Mouse (Mus musculus): ENCODE measurements at regions not wholly inside any gene's neighbourhood (a gene's known extent, or its start where the extent isn't known, plus 50 kb on each side); places are given as distances from the start of the nearest gene placed in this dataset.

DNA sequence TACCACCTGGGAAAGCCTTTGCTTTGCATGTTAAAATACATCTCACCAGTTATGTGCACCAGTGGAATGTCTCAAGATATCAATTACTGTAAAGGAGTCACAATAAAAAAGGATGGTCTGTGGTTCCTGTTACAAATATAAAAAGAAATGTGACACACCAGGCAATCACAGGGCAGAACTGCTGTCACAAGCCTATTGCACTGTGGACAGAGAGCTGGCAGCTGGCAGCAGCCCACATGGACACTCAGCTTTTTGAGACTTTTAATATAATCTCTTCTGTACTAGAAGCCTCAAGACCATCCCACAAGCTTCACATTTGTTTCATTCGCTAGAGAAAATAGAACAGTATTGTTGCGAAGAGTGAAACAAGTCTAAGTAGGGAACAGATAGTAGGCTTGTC lies 197.7 kb downstream of the 1700129C05Rik start:
- no peak for DNase-seq (ENCODE audit: low spot score)
- Histone ChIP-seq H3K27me3 (ENCODE audit: control insufficient read depth, insufficient read depth, low read length) (no peaks in the 10 kb centered on the region), H3K4me2 (ENCODE audit: low read depth, low read length) (no peak overlapping the region), H3K4me1 (ENCODE audit: control insufficient read depth, insufficient read depth, low read length) (no peaks in the 10 kb centered on the region), H3K9me3 (replicated peaks; ENCODE audit: control insufficient read depth, low read length) (no peaks in the 10 kb centered on the region), H3K36me3 (replicated peaks; ENCODE audit: control insufficient read depth, insufficient read depth, low read depth, low read length) (no peaks in the 10 kb centered on the region), H3K9ac (replicated peaks; ENCODE audit: low read length) (no peak overlapping the region), H3K4me3 (ENCODE audit: low read depth, low read length) (no peak overlapping the region), H3K27ac (replicated peaks; ENCODE audit: low read depth, low read length) (no peak overlapping the region)
- no peak for ATAC-seq (replicated peaks; ENCODE audit: insufficient number of reproducible peaks, low FRiP score, low TSS enrichment, low read depth)
- WGBS = 92% methylated on average over 2 of the region's 2 CpGs

DNA sequence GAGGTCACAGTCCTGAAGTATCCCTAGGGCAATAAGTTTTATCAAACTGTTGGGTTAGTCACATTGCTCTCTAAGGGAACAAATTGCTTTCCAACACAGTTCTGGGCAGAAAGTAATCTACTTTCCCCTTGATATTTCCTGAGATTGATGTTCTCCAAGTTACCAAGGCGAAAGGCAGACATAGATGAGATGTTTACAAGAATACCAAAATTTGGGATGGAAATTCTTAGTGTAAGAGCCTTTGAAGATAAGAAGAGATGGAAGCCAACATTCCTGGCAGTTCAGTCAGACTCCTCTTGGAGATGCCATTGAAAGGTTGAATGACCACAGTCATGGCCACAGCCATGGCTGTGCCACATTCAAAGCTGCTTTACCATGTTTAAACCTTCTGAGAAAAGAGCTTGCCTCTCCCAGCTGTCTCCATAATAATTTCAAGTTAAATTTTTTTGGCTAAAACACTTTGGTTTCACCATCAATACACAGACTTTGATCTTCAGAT lies 199.4 kb downstream of the 1700129C05Rik start:
- Histone ChIP-seq H3K27me3 (ENCODE audit: control insufficient read depth, insufficient read depth, low read length) (no peaks in the 10 kb centered on the region), H3K27ac (replicated peaks; ENCODE audit: low read depth, low read length) (no peak overlapping the region), H3K9me3 (replicated peaks; ENCODE audit: control insufficient read depth, low read length) (no peaks in the 10 kb centered on the region), H3K4me3 (ENCODE audit: low read depth, low read length) (no peak overlapping the region), H3K36me3 (replicated peaks; ENCODE audit: control insufficient read depth, insufficient read depth, low read depth, low read length) (no peaks in the 10 kb centered on the region), H3K4me1 (ENCODE audit: control insufficient read depth, insufficient read depth, low read length) (no peaks in the 10 kb centered on the region), H3K4me2 (ENCODE audit: low read depth, low read length) (no peak overlapping the region), H3K9ac (replicated peaks; ENCODE audit: low read length) (no peak overlapping the region)
- ATAC-seq (replicated peaks; ENCODE audit: insufficient number of reproducible peaks, low FRiP score, low TSS enrichment, low read depth) (no peak), DNase-seq (ENCODE audit: low spot score) (no peak)
- 89% methylated on average over 1 of the region's 1 CpGs for WGBS

DNA sequence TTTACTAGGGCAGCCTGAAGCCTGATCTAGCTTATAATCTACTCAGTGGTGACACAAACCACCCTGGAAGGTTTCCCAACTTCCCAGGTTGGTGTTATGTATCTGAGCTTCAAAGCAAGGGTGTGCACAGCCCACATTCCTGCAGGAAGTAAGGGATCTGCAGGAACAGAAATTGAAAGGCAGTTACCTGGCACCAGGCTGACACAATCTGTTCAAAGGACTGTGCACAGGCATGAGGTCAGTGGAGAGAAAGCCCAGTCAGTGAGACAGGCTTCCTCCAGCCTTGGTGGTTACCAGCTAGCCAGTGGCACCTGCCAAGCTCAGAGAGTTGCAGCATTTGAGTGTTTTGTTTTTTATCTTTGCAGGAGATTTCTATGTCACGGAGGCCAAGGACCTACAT lies 203.6 kb downstream of the 1700129C05Rik start:
- no peak overlapping the region for H3K9ac ChIP-seq (replicated peaks; ENCODE audit: low read length)
- no peak overlapping the region for H3K4me2 ChIP-seq (ENCODE audit: low read depth, low read length)
- 92% methylated on average over 1 of the region's 1 CpGs for WGBS
- H3K27ac ChIP-seq (replicated peaks; ENCODE audit: low read depth, low read length) = no peak overlapping the region
- ATAC-seq (replicated peaks; ENCODE audit: insufficient number of reproducible peaks, low FRiP score, low TSS enrichment, low read depth) = no peak
- no peaks in the 10 kb centered on the region for H3K4me1 ChIP-seq (ENCODE audit: control insufficient read depth, insufficient read depth, low read length)
- no peaks in the 10 kb centered on the region for H3K27me3 ChIP-seq (ENCODE audit: control insufficient read depth, insufficient read depth, low read length)
- no peaks in the 10 kb centered on the region for H3K9me3 ChIP-seq (replicated peaks; ENCODE audit: control insufficient read depth, low read length)
- DNase-seq (ENCODE audit: low spot score) = no peak
- H3K36me3 ChIP-seq (replicated peaks; ENCODE audit: control insufficient read depth, insufficient read depth, low read depth, low read length) = no peaks in the 10 kb centered on the region
- H3K4me3 ChIP-seq (ENCODE audit: low read depth, low read length) = no peak overlapping the region

DNA sequence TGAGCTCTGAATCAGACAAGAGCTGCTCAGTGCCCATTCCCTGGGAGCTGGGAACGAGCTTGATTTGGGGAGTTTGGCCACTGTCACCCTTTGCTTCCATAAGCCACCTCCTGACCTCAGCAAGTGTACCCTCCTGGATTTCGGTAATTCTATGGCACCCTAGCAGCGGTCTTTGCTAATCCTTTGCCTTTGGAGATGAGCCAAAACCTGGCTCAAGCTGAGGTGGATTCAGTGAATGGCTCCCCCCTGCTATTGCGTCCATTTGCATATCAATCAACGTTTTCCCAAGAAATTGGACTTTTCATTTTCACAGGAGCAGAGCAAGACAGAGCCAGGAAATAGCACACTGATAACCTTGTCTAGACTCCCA lies 204.1 kb downstream of the 1700129C05Rik start:
- 53% methylated on average over 5 of the region's 5 CpGs for WGBS
- no peak for ATAC-seq (replicated peaks; ENCODE audit: insufficient number of reproducible peaks, low FRiP score, low TSS enrichment, low read depth)
- H3K9me3 ChIP-seq (replicated peaks; ENCODE audit: control insufficient read depth, low read length) = no peaks in the 10 kb centered on the region
- no peaks in the 10 kb centered on the region for H3K4me1 ChIP-seq (ENCODE audit: control insufficient read depth, insufficient read depth, low read length)
- no peaks in the 10 kb centered on the region for H3K27me3 ChIP-seq (ENCODE audit: control insufficient read depth, insufficient read depth, low read length)
- H3K4me2 ChIP-seq (ENCODE audit: low read depth, low read length) = no peak overlapping the region
- no peak overlapping the region for H3K4me3 ChIP-seq (ENCODE audit: low read depth, low read length)
- DNase-seq (ENCODE audit: low spot score) = no peak
- H3K27ac ChIP-seq (replicated peaks; ENCODE audit: low read depth, low read length) = no peak overlapping the region
- H3K9ac ChIP-seq (replicated peaks; ENCODE audit: low read length) = no peak overlapping the region
- no peaks in the 10 kb centered on the region for H3K36me3 ChIP-seq (replicated peaks; ENCODE audit: control insufficient read depth, insufficient read depth, low read depth, low read length)

DNA sequence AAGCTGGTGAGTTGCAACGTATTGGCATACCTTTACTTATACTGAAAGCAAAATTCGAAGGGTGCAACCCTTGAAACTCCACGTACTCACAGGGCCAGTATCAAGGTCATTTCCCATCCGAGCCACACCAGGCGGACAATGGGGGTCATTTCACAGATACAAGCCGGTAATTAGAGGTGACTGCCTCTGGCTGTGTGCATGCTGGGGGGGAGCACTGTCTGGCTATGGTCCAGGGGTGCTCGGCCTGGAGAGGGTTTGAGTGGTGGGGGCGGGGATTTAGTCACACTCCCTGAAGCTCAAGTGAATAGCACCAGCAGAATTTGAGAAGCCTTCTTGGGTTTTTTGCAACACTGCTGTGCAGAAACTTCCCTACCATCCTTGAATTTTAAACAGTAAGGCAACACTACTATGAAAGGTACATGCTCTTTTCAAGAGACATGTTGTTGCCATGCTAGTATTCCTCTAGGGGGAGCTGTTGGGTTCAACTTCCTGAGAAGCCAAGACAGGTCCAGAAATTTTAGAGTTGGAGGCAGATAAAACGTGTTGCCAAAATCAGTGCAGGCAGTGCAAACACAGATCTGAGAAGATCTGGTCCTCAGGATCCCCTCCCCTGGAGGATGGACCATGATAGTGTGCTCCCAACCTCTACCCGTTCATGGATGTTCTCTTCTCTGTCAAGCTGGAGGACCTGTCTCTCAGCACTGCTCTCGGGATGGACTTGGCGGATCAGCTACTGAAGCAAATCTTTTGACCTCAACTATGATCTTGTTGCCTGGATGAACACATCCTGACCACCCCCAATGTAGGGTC lies 204.7 kb downstream of the 1700129C05Rik start:
- no peak overlapping the region for H3K27ac ChIP-seq (replicated peaks; ENCODE audit: low read depth, low read length)
- ATAC-seq (replicated peaks; ENCODE audit: insufficient number of reproducible peaks, low FRiP score, low TSS enrichment, low read depth) = no peak
- H3K9me3 ChIP-seq (replicated peaks; ENCODE audit: control insufficient read depth, low read length) = no peaks in the 10 kb centered on the region
- no peaks in the 10 kb centered on the region for H3K36me3 ChIP-seq (replicated peaks; ENCODE audit: control insufficient read depth, insufficient read depth, low read depth, low read length)
- no peaks in the 10 kb centered on the region for H3K4me1 ChIP-seq (ENCODE audit: control insufficient read depth, insufficient read depth, low read length)
- WGBS = 63% methylated on average over 12 of the region's 12 CpGs
- no peak overlapping the region for H3K4me3 ChIP-seq (ENCODE audit: low read depth, low read length)
- H3K9ac ChIP-seq (replicated peaks; ENCODE audit: low read length) = no peak overlapping the region
- DNase-seq (ENCODE audit: low spot score) = peak; percentile 30
- no peaks in the 10 kb centered on the region for H3K27me3 ChIP-seq (ENCODE audit: control insufficient read depth, insufficient read depth, low read length)
- H3K4me2 ChIP-seq (ENCODE audit: low read depth, low read length) = no peak overlapping the region

DNA sequence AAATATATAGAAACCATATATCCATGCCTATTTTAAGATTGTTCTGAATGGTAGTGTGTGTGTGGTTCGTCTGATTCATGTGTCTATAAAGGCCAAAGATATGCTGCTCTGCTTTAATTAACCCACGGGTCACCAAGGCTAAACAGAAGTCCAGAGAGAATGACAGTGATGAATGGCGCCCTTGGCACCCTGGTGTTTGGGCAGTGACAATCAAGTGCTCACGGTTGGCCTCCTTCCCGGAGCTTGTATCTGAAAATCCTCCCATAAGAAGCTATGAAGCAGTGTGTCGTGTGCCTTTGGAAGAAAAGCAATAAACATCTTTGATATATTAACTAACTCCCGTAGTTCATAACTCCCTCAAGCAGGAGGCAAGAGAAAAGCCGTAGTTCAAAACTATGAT lies 205.4 kb downstream of the 1700129C05Rik start:
- H3K27ac ChIP-seq (replicated peaks; ENCODE audit: low read depth, low read length) = no peak overlapping the region
- no peaks in the 10 kb centered on the region for H3K9me3 ChIP-seq (replicated peaks; ENCODE audit: control insufficient read depth, low read length)
- WGBS = 59% methylated on average over 8 of the region's 8 CpGs
- no peaks in the 10 kb centered on the region for H3K4me1 ChIP-seq (ENCODE audit: control insufficient read depth, insufficient read depth, low read length)
- no peak overlapping the region for H3K9ac ChIP-seq (replicated peaks; ENCODE audit: low read length)
- ATAC-seq (replicated peaks; ENCODE audit: insufficient number of reproducible peaks, low FRiP score, low TSS enrichment, low read depth) = no peak
- no peak overlapping the region for H3K4me2 ChIP-seq (ENCODE audit: low read depth, low read length)
- H3K27me3 ChIP-seq (ENCODE audit: control insufficient read depth, insufficient read depth, low read length) = no peaks in the 10 kb centered on the region
- H3K36me3 ChIP-seq (replicated peaks; ENCODE audit: control insufficient read depth, insufficient read depth, low read depth, low read length) = no peaks in the 10 kb centered on the region
- no peak overlapping the region for H3K4me3 ChIP-seq (ENCODE audit: low read depth, low read length)
- no peak for DNase-seq (ENCODE audit: low spot score)

DNA sequence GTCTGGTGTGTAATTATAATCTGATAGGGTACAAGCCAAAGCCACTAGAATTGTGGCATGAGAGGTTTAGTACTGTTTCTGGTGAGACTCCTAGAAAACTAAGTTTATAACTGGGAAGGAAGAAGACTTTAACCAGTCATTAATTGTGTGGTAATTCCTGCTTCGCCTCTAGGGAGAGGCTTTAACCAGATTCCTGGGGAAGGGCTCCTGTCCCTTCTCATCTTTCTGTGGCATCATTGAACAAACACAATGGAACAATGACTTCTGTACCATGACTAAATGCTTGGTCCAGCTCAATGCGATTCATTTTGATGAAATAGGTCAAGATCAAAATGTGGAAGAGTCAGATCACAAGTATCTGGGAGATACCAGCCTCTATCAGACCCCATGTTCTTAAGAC lies 206.6 kb downstream of the 1700129C05Rik start:
- Histone ChIP-seq H3K36me3 (replicated peaks; ENCODE audit: control insufficient read depth, insufficient read depth, low read depth, low read length) (no peaks in the 10 kb centered on the region), H3K4me3 (ENCODE audit: low read depth, low read length) (no peak overlapping the region), H3K27me3 (ENCODE audit: control insufficient read depth, insufficient read depth, low read length) (no peaks in the 10 kb centered on the region), H3K27ac (replicated peaks; ENCODE audit: low read depth, low read length) (no peak overlapping the region), H3K4me1 (ENCODE audit: control insufficient read depth, insufficient read depth, low read length) (no peaks in the 10 kb centered on the region), H3K9me3 (replicated peaks; ENCODE audit: control insufficient read depth, low read length) (no peaks in the 10 kb centered on the region), H3K4me2 (ENCODE audit: low read depth, low read length) (no peak overlapping the region), H3K9ac (replicated peaks; ENCODE audit: low read length) (no peak overlapping the region)
- ATAC-seq (replicated peaks; ENCODE audit: insufficient number of reproducible peaks, low FRiP score, low TSS enrichment, low read depth) = no peak
- no peak for DNase-seq (ENCODE audit: low spot score)
- 65% methylated on average over 2 of the region's 2 CpGs for WGBS

DNA sequence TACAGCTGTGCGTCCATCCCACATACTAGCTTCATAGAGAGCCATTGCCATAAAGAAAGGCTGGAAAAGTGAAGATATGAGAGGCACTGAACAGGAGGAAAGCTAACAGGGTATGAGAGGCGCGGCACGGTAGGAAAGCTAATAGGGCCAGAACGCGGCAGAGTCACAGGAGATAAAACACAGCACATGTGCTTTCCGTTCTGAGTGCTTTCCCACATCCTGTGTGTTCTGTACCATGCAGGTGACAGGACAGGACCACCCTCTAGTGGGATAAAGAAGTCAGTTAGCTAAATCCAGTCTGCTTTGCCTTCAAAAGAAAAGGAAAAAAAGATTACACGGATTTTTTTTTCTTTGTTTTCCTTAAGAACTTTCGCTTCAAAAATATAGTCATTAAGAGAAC lies 224.8 kb downstream of the 1700129C05Rik start:
- no peak for ATAC-seq (replicated peaks; ENCODE audit: insufficient number of reproducible peaks, low FRiP score, low TSS enrichment, low read depth)
- no peak overlapping the region for H3K4me2 ChIP-seq (ENCODE audit: low read depth, low read length)

More for the DNA sequence above, 224.8 kb downstream of the 1700129C05Rik start:
- 63% methylated on average over 9 of the region's 9 CpGs for WGBS
- DNase-seq (ENCODE audit: low spot score) = peak; percentile 28
- H3K9ac ChIP-seq (replicated peaks; ENCODE audit: low read length) = no peak overlapping the region
- no peaks in the 10 kb centered on the region for H3K9me3 ChIP-seq (replicated peaks; ENCODE audit: control insufficient read depth, low read length)
- H3K27me3 ChIP-seq (ENCODE audit: control insufficient read depth, insufficient read depth, low read length) = no peaks in the 10 kb centered on the region
- no peaks in the 10 kb centered on the region for H3K4me1 ChIP-seq (ENCODE audit: control insufficient read depth, insufficient read depth, low read length)
- H3K4me3 ChIP-seq (ENCODE audit: low read depth, low read length) = no peak overlapping the region
- no peak overlapping the region for H3K27ac ChIP-seq (replicated peaks; ENCODE audit: low read depth, low read length)
- H3K36me3 ChIP-seq (replicated peaks; ENCODE audit: control insufficient read depth, insufficient read depth, low read depth, low read length) = no peaks in the 10 kb centered on the region
